Mouse (Mus musculus): ENCODE data around the gene Cops4.

GRCm38 (mm10) chr5:100512576-100512975 lies 5.5 kb upstream of the Cops4 start:
- no peak for TF ChIP-seq GATA1 (IDR thresholded peaks at IDR 0.05; ENCODE audit: borderline replicate concordance, low read length)
- no peak for TF ChIP-seq FLI1 (IDR thresholded peaks at IDR 0.05; ENCODE audit: low read length)

Data from megakaryocyte, embryonic 14.5 days (primary cell).